Mouse (Mus musculus) liver, postnatal 0 days (tissue): ENCODE data around the gene Cntd1.

ENCODE experiments used
- CTCF ChIP-seq: sonication (generic); IDR thresholded peaks from 2 replicates; pipeline ENCODE4 v1.5.1; 2016; ENCODE audit warnings: antibody characterized with exemption, low read depth
- EP300 ChIP-seq: IDR thresholded peaks from 2 replicates; pipeline ENCODE4 v1.6.1; 2016; ENCODE audit warnings: antibody characterized with exemption, low read depth, mild to moderate bottlenecking

GRCm38 (mm10) chr11:101253613-101254389 lies 25.0 kb upstream of the Cntd1 start, which contains the start of gene Vps25:
- TF ChIP-seq CTCF (peak; percentile 39), EP300 (no peak)
